Mouse (Mus musculus): Measurements from ENCODE around the gene AA986860. TPM values are rescaled to one million over a fixed set of nuclear protein-coding genes. Genes with fewer than 3 reads are reported as not detected.
A peak's percentile ranks its signal among the peaks of the same experiment; 100 is the strongest.

Gene AA986860
- total RNA-seq, 1 experiment = 1.1 TPM

GRCm38 (mm10) chr1:130715561-130716217, 16.1 kb upstream of the AA986860 start, which contains the start of gene Gm29427:
Gene Gm29427, minus strand, starts transcription at chr1:130715799.
- Histone ChIP-seq H3K36me3 (ENCODE audit: control insufficient read depth, insufficient read depth, low read length, poor library complexity, severe bottlenecking) (no peaks in the 10 kb centered on the region; the same call in 1 of the 2 replicates), H3K4me3 (ENCODE audit: insufficient read depth in 1 of 2, low read depth in 1 of 2, low read length in 2 of 2, poor library complexity in 1 of 2, severe bottlenecking in 1 of 2) (peak within 1 kb of the TSS; percentile 82 to 90), H3K27ac (ENCODE audit: insufficient read depth, low read depth, low read length, poor library complexity, severe bottlenecking) (no peak within 1 kb of the TSS), H3K4me1 (ENCODE audit: control insufficient read depth in 2 of 2, insufficient read depth in 2 of 2, low read length in 2 of 2, poor library complexity in 1 of 2) (peaks cover 0 to 2% of the 10 kb centered on the region in 2 experiments; a peak in 1 of 4 replicates), H3K9me3 (ENCODE audit: control insufficient read depth, insufficient read depth, low read depth, low read length) (no peaks in the 10 kb centered on the region), H3K9ac (ENCODE audit: insufficient read depth, low read depth, low read length, poor library complexity, severe bottlenecking) (peak within 1 kb of the TSS; percentile 91)
- peak; percentile 98 for DNase-seq (ENCODE audit: low read depth, low spot score)
- TF ChIP-seq CHD2 (IDR thresholded peaks at IDR 0.05; ENCODE audit: low read depth, low read length) = peak; percentile 97
- TF ChIP-seq ZNF384 (IDR thresholded peaks at IDR 0.05; ENCODE audit: low read depth, low read length) = no peak
- in situ Hi-C loops (cut with MboI; ENCODE audit: low sequenced_read_pairs in 2 of 2, unreplicated experiment in 2 of 2) = no loop called here

- in situ Hi-C loops (cut with MboI; ENCODE audit: low sequenced_read_pairs in 2 of 2, unreplicated experiment in 2 of 2) = no loop called here
- peaks cover 0 to 2% of the 10 kb centered on the region in 2 experiments; a peak in 1 of 4 replicates for H3K4me1 ChIP-seq (ENCODE audit: control insufficient read depth in 2 of 2, insufficient read depth in 2 of 2, low read length in 2 of 2, poor library complexity in 1 of 2)
- TF ChIP-seq MAFK (IDR thresholded peaks at IDR 0.05; ENCODE audit: insufficient read depth, low read depth, low read length) (no peak), ZC3H11A (IDR thresholded peaks at IDR 0.05; ENCODE audit: borderline replicate concordance, low read depth, low read length) (no peak), CHD2 (IDR thresholded peaks at IDR 0.05; ENCODE audit: low read depth, low read length) (no peak), HCFC1 (IDR thresholded peaks at IDR 0.05; ENCODE audit: borderline replicate concordance, insufficient read depth, low read length) (no peak), ZNF384 (IDR thresholded peaks at IDR 0.05; ENCODE audit: low read depth, low read length) (no peak)
- H3K9me3 ChIP-seq (ENCODE audit: control insufficient read depth, insufficient read depth, low read depth, low read length) = no peaks in the 10 kb centered on the region
- H3K9ac ChIP-seq (ENCODE audit: insufficient read depth, low read depth, low read length, poor library complexity, severe bottlenecking) = peak overlapping the region; percentile 91
- peak overlapping the region; percentile 82 to 90 for H3K4me3 ChIP-seq (ENCODE audit: insufficient read depth in 1 of 2, low read depth in 1 of 2, low read length in 2 of 2, poor library complexity in 1 of 2, severe bottlenecking in 1 of 2)
- H3K27ac ChIP-seq (ENCODE audit: insufficient read depth, low read depth, low read length, poor library complexity, severe bottlenecking) = no peak overlapping the region
- DNase-seq (ENCODE audit: low read depth, low spot score) = no peak
- H3K36me3 ChIP-seq (ENCODE audit: control insufficient read depth, insufficient read depth, low read length, poor library complexity, severe bottlenecking) = no peaks in the 10 kb centered on the region; the same call in 1 of the 2 replicates
Observed at GRCm38 (mm10) chr1:130716218-130716512, 15.6 kb upstream of the AA986860 start.

- H3K9me3 ChIP-seq (ENCODE audit: control insufficient read depth, insufficient read depth, low read depth, low read length) = no peaks in the 10 kb centered on the region
Observed at GRCm38 (mm10) chr1:130716513-130717290, 15.1 kb upstream of the AA986860 start.

GRCm38 (mm10) chr1:130717291-130717871, 14.4 kb upstream of the AA986860 start, which contains the start of gene Yod1:
Gene Yod1, plus strand, starts transcription at chr1:130717327.
- no peak within 1 kb of the TSS for H3K27ac ChIP-seq (ENCODE audit: insufficient read depth, low read depth, low read length, poor library complexity, severe bottlenecking)
- peak; percentile 71 for DNase-seq (ENCODE audit: low read depth, low spot score)
- TF ChIP-seq HCFC1 (IDR thresholded peaks at IDR 0.05; ENCODE audit: borderline replicate concordance, insufficient read depth, low read length) = no peak
- TF ChIP-seq CHD2 (IDR thresholded peaks at IDR 0.05; ENCODE audit: low read depth, low read length) = peak; percentile 98
- H3K4me1 ChIP-seq (ENCODE audit: control insufficient read depth in 2 of 2, insufficient read depth in 2 of 2, low read length in 2 of 2, poor library complexity in 1 of 2) = peaks cover 0 to 2% of the 10 kb centered on the region in 2 experiments; a peak in 1 of 4 replicates
- in situ Hi-C loops (cut with MboI; ENCODE audit: low sequenced_read_pairs in 2 of 2, unreplicated experiment in 2 of 2) = no loop called here
- peak within 1 kb of the TSS; percentile 91 for H3K9ac ChIP-seq (ENCODE audit: insufficient read depth, low read depth, low read length, poor library complexity, severe bottlenecking)
- no peaks in the 10 kb centered on the region; the same call in 1 of the 2 replicates for H3K36me3 ChIP-seq (ENCODE audit: control insufficient read depth, insufficient read depth, low read length, poor library complexity, severe bottlenecking)
- peak within 1 kb of the TSS; percentile 82 to 90 for H3K4me3 ChIP-seq (ENCODE audit: insufficient read depth in 1 of 2, low read depth in 1 of 2, low read length in 2 of 2, poor library complexity in 1 of 2, severe bottlenecking in 1 of 2)
- H3K9me3 ChIP-seq (ENCODE audit: control insufficient read depth, insufficient read depth, low read depth, low read length) = no peaks in the 10 kb centered on the region

More at GRCm38 (mm10) chr1:130716513-130717290, 15.1 kb upstream of the AA986860 start:
- H3K9ac ChIP-seq (ENCODE audit: insufficient read depth, low read depth, low read length, poor library complexity, severe bottlenecking) = peak overlapping the region; percentile 91
- no peak for DNase-seq (ENCODE audit: low read depth, low spot score)
- no peak overlapping the region for H3K27ac ChIP-seq (ENCODE audit: insufficient read depth, low read depth, low read length, poor library complexity, severe bottlenecking)
- H3K36me3 ChIP-seq (ENCODE audit: control insufficient read depth, insufficient read depth, low read length, poor library complexity, severe bottlenecking) = no peaks in the 10 kb centered on the region; the same call in 1 of the 2 replicates
- TF ChIP-seq CHD2 (IDR thresholded peaks at IDR 0.05; ENCODE audit: low read depth, low read length) = no peak
- TF ChIP-seq ZNF384 (IDR thresholded peaks at IDR 0.05; ENCODE audit: low read depth, low read length) = no peak
- no peak for TF ChIP-seq ZC3H11A (IDR thresholded peaks at IDR 0.05; ENCODE audit: borderline replicate concordance, low read depth, low read length)
- TF ChIP-seq HCFC1 (IDR thresholded peaks at IDR 0.05; ENCODE audit: borderline replicate concordance, insufficient read depth, low read length) = no peak
- no peak for TF ChIP-seq MAFK (IDR thresholded peaks at IDR 0.05; ENCODE audit: insufficient read depth, low read depth, low read length)
- H3K4me3 ChIP-seq (ENCODE audit: insufficient read depth in 1 of 2, low read depth in 1 of 2, low read length in 2 of 2, poor library complexity in 1 of 2, severe bottlenecking in 1 of 2) = peak overlapping the region; percentile 82 to 90
- in situ Hi-C loops (cut with MboI; ENCODE audit: low sequenced_read_pairs in 2 of 2, unreplicated experiment in 2 of 2) = no loop called here
- H3K4me1 ChIP-seq (ENCODE audit: control insufficient read depth in 2 of 2, insufficient read depth in 2 of 2, low read length in 2 of 2, poor library complexity in 1 of 2) = peaks cover 0 to 2% of the 10 kb centered on the region in 2 experiments; a peak in 1 of 4 replicates
